Mouse (Mus musculus) liver, adult 2 months (tissue): Measurements from ENCODE around the gene Grap. TPM values are rescaled to one million over a fixed set of nuclear protein-coding genes. Genes with fewer than 3 reads are reported as not detected.

Experiments
- DNase-seq: peaks from one replicate; pipeline ENCODE4 v3.0.0-alpha.2; 2011; ENCODE audit warnings: low read depth, low spot score; ENCODE audit errors: extremely low read depth
- H3K27ac ChIP-seq: fragments of 200-500 bp; replicated peaks from 2 replicates; pipeline ENCODE4 v1.5.1; 2012; ENCODE audit warnings: low read depth, mild to moderate bottlenecking, control low read depth, inconsistent platforms, low read length; ENCODE audit not compliant: insufficient read depth
- H3K27me3 ChIP-seq: fragments of 200-500 bp; 2 replicates; pipeline ENCODE4 v1.6.1; 2012; ENCODE audit warnings: mild to moderate bottlenecking, moderate library complexity, low read length, inconsistent platforms; ENCODE audit not compliant: control insufficient read depth, insufficient read depth
- H3K36me3 ChIP-seq: fragments of 200-500 bp; 2 replicates; pipeline ENCODE4 v1.6.1; 2012; ENCODE audit warnings: low read length, inconsistent platforms; ENCODE audit not compliant: control insufficient read depth, insufficient read depth
- H3K4me1 ChIP-seq: fragments of 200-500 bp; 2 replicates; pipeline ENCODE4 v1.6.1; 2011; ENCODE audit warnings: low read length; ENCODE audit not compliant: control insufficient read depth, insufficient read depth
- H3K4me3 ChIP-seq: fragments of 200-500 bp; 2 replicates; pipeline ENCODE4 v1.5.1; 2011; ENCODE audit warnings: low read depth, mild to moderate bottlenecking, control low read depth, low read length, moderate library complexity; ENCODE audit not compliant: insufficient read depth
- H3K79me2 ChIP-seq: fragments of 200-500 bp; 2 replicates; pipeline ENCODE4 v1.6.1; 2012; ENCODE audit warnings: inconsistent platforms, mild to moderate bottlenecking, low read length, moderate library complexity; ENCODE audit not compliant: control insufficient read depth, insufficient read depth
- H3K9ac ChIP-seq: fragments of 200-500 bp; 2 replicates; pipeline ENCODE4 v1.6.1; 2012; ENCODE audit warnings: low read depth, mild to moderate bottlenecking, control low read depth, inconsistent platforms, low read length
- CTCF ChIP-seq: fragments of 200-500 bp; IDR thresholded peaks from 2 replicates; pipeline ENCODE4 v1.5.1; 2011; ENCODE audit warnings: low read depth, low read length, control low read depth
- POLR2A ChIP-seq: fragments of 200-500 bp; IDR thresholded peaks from 2 replicates; pipeline ENCODE4 v1.6.1; 2011; ENCODE audit warnings: low read length, control low read depth; ENCODE audit not compliant: insufficient read depth; ENCODE audit errors: extremely low read depth
- WGBS: fragments of 180-500 bp; shearing (Covaris S2); methylation state at CpG from one replicate; pipeline ENCODE4 v1.1.7; 2018; 5-methylcytosine and 5-hydroxymethylcytosine counted together
- polyA plus RNA-seq: library from polyadenylated mRNA; depleted of rRNA; stranded (reverse); fragments of >200 nt; gene quantifications from 2 replicates; pipeline ENCODE4 v1.2.3, GENCODE M21; 2012
- total RNA-seq: library from RNA; depleted of rRNA; stranded (reverse); fragments of >200 nt; gene quantifications from 2 replicates; pipeline ENCODE4 v1.2.3, GENCODE M21; 2014

Gene Grap
- total and polyA plus RNA-seq, 2 experiments: 3.4 to 3.8 TPM

GRCm38 (mm10) chr11:61665401-61665800 is 12.3 kb downstream of the Grap start:
- Histone ChIP-seq H3K27me3 (no peaks in the 10 kb centered on the region), H3K4me3 (no peak overlapping the region), H3K36me3 (no peaks in the 10 kb centered on the region), H3K27ac (no peak overlapping the region), H3K9ac (no peak overlapping the region), H3K79me2 (no peaks in the 10 kb centered on the region), H3K4me1 (no peaks in the 10 kb centered on the region)
- WGBS: 73% methylated on average over 4 of the region's 4 CpGs
- DNase-seq: no peak
- TF ChIP-seq CTCF (no peak), POLR2A (no peak)

- 70% methylated on average over 7 of the region's 7 CpGs for WGBS
- Histone ChIP-seq H3K4me3 (no peak overlapping the region), H3K9ac (no peak overlapping the region), H3K27ac (no peak overlapping the region), H3K36me3 (no peaks in the 10 kb centered on the region), H3K4me1 (no peaks in the 10 kb centered on the region), H3K79me2 (no peaks in the 10 kb centered on the region), H3K27me3 (no peaks in the 10 kb centered on the region)
- peak; percentile 15 for DNase-seq
- TF ChIP-seq CTCF (peak; percentile 91), POLR2A (no peak)
These were observed 13.1 kb downstream of the Grap start for GRCm38 (mm10) chr11:61665991-61666799.

- H3K9ac ChIP-seq: no peak overlapping the region
- H3K4me1 ChIP-seq: no peaks in the 10 kb centered on the region
- TF ChIP-seq POLR2A: no peak
- TF ChIP-seq CTCF: no peak
- H3K27me3 ChIP-seq: no peaks in the 10 kb centered on the region
- H3K36me3 ChIP-seq: no peaks in the 10 kb centered on the region
- no peak for DNase-seq
- no peaks in the 10 kb centered on the region for H3K79me2 ChIP-seq
- H3K4me3 ChIP-seq: no peak overlapping the region
- WGBS: 88% methylated on average over 5 of the region's 5 CpGs
- H3K27ac ChIP-seq: no peak overlapping the region
These were observed 14.2 kb downstream of the Grap start for GRCm38 (mm10) chr11:61667248-61667647.

- H3K27me3 ChIP-seq: no peaks in the 10 kb centered on the region
- TF ChIP-seq POLR2A: no peak
- H3K4me1 ChIP-seq: no peaks in the 10 kb centered on the region
- H3K4me3 ChIP-seq: no peak overlapping the region
- H3K27ac ChIP-seq: no peak overlapping the region
- 90% methylated on average over 5 of the region's 5 CpGs for WGBS
- H3K9ac ChIP-seq: no peak overlapping the region
- H3K79me2 ChIP-seq: no peaks in the 10 kb centered on the region
- H3K36me3 ChIP-seq: no peaks in the 10 kb centered on the region
- no peak for DNase-seq
These were observed 14.7 kb downstream of the Grap start for GRCm38 (mm10) chr11:61667782-61668181.

- Histone ChIP-seq H3K27ac (no peak overlapping the region), H3K4me1 (no peaks in the 10 kb centered on the region), H3K79me2 (no peaks in the 10 kb centered on the region), H3K4me3 (no peak overlapping the region), H3K36me3 (no peaks in the 10 kb centered on the region), H3K9ac (no peak overlapping the region), H3K27me3 (no peaks in the 10 kb centered on the region)
- TF ChIP-seq CTCF (no peak), POLR2A (no peak)
- 79% methylated on average over 14 of the region's 14 CpGs for WGBS
- no peak for DNase-seq
These were observed 16.7 kb downstream of the Grap start for GRCm38 (mm10) chr11:61669492-61670490.
